Mouse (Mus musculus): ENCODE results near the gene Limk2. TPM values are rescaled to one million over a fixed set of nuclear protein-coding genes. Genes with fewer than 3 reads are reported as not detected.

The Limk2 gene
- polyA plus RNA-seq (2012; ENCODE audit: low replicate concordance) = 41.2 and 43.4 TPM in 2 replicates

DNA sequence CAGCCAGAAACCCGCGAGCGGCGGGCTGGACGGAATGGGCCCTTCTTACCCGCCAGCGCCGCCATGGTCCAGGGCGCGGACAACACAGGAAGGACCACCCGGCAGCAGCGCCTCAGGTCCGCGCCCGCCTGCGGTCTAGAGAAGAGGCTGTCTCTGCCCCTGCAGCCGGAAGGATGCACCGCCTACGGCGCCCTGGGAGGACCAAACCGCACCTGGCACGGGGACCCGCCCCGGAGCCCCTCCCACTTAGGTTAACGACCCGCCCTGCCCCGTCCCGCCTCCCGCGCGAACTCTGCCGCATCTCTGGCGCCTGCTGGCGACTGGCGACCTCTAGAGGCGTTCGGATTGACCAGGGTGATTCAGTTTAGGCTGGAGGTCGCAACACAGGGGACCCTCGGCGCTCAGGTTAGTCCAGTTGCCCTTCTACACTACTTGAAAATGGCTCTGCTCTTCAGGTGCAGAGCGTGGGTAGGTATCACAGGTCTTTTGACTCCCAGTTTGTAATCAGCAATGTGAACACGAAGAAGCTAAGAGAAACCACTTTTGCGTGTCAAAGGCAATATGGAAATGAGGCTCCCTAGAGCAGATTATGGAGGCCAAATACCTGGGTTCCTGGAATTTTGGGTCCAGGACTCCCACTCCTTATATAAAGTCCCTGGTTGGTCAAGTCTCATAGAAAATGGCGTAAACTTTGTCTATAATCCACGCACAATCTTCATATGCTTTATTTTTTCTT is at the start of gene Limk2:
Limk2 (minus strand) TSS at position 193 of the 736 bp plus-strand sequence.

DNA sequence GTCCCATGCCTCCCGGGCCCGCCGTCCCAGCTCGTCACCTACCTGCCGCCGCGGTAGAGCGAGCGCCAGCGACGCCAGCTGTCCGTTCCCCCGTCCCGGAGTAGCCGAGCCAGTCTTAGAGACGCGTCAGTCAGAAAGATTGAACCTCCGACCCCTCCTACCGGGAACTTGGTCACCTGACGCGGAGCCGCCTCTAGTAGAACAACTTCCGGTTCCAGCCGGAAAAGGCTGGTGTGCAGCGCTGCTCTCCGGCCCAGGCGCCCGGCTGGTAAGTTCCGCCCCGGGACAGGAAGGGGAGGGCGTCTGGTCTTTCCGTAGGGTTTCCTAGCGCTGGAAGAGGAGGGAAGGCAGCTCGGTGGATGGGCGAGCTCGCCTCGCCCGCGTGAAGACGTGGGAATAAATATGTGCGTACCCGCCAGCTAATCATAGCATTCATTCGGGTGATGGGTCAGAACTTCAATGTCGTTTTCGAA is 43.2 kb upstream of the Limk2 start, which contains the start of gene Rnf185:
Rnf185 (minus strand) TSS at position 197 of the 473 bp plus-strand sequence.

DNA sequence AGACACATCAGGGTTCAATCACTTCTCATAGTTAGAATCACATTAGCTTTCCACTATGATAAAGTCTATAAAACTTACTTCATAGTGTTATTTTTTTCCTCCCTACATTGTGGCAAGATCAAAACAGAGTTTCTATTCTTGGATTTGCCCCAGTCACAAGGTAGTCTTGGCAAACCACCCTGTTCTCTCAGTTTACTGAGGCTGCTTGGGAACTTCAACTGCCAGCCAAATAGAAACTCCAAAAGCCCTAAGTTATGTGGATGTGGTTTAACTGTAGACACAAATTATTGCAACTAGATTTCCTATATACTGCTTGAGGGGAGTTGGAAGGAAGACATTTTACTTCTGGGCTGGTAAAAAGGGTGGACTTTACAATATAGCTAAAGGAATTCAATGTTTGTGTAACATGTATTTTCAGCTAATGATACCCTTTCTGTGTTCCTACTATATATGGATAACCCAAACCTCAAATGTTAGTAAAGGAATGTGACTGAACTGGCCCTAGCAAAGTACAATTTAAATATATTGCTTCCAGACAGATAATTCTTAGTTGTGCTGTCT is 79.0 kb downstream of the Limk2 start, which contains the start of gene Pik3ip1:
Pik3ip1 (plus strand) TSS at position 511 of the 561 bp plus-strand sequence.

Other genes with a start within 250 kb of the Limk2 start
- 61.0 and 81.5 TPM in 2 replicates for gene Sfi1, start 215.7 kb downstream of the Limk2 start, polyA plus RNA-seq (2012; ENCODE audit: low replicate concordance)
- gene Eif4enif1, start 206.8 kb downstream of the Limk2 start, polyA plus RNA-seq (2012; ENCODE audit: low replicate concordance) = 37.1 and 74.2 TPM in 2 replicates
- gene Drg1, start 142.8 kb downstream of the Limk2 start, polyA plus RNA-seq (2012; ENCODE audit: low replicate concordance) = 30.6 and 47.2 TPM in 2 replicates
- gene Patz1, start 120.3 kb downstream of the Limk2 start, polyA plus RNA-seq (2012; ENCODE audit: low replicate concordance) = 64.4 and 107 TPM in 2 replicates
- 83.6 and 159 TPM in 2 replicates for gene Pik3ip1, start 78.8 kb downstream of the Limk2 start, polyA plus RNA-seq (2012; ENCODE audit: low replicate concordance)
- 3.0 and 3.5 TPM in 2 replicates for gene Rnf185, start 43.2 kb upstream of the Limk2 start, polyA plus RNA-seq (2012; ENCODE audit: low replicate concordance)
- gene Pla2g3, start 79.1 kb upstream of the Limk2 start, polyA plus RNA-seq (2012; ENCODE audit: low replicate concordance) = 0.18 and 0.57 TPM in 2 replicates
- 0.30 and 1.5 TPM in 2 replicates for gene Inpp5j, start 95.6 kb upstream of the Limk2 start, polyA plus RNA-seq (2012; ENCODE audit: low replicate concordance)
- 21.2 and 57.7 TPM in 2 replicates for gene Selenom, start 105.5 kb upstream of the Limk2 start, polyA plus RNA-seq (2012; ENCODE audit: low replicate concordance)
- 6.1 and 17.3 TPM in 2 replicates for gene Smtn, start 131.4 kb upstream of the Limk2 start, polyA plus RNA-seq (2012; ENCODE audit: low replicate concordance)
- 6.5 and 9.4 TPM in 2 replicates for gene Morc2a, start 240.0 kb upstream of the Limk2 start, polyA plus RNA-seq (2012; ENCODE audit: low replicate concordance)